11 mouse cellular contexts compared by ENCODE assay signal in the genomic region with DNA sequence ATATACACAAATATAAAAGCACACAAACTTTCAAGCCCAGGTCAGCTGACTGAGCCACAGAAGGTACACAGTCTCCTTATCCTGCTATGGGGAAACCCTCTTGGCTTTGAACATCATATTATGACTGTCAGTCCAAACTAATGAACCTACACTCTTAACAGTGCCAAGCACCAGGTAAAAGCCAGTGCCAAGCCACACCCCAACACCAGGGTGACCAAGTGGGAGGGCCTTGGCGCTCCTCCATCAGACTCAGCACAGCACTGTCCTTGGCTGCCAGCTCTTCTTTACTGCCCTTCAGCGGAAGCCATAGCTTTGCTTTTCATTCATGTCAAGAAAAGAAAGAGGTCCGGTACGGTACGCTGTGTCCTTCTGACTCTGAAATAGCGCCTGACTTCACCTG. TPM values are rescaled to one million over a fixed set of nuclear protein-coding genes. Genes with fewer than 3 reads are reported as not detected.
DNase-seq lines count a peak whose midpoint lies in the region; ATAC-seq and TF ChIP-seq lines count a peak whose summit lies in the region.
"Had no signal": no experiment of that assay in that cellular context is flagged by ENCODE, and none has a peak within 500 bp of the region (broad histone marks: within the 10 kb centered on the region; RNA-seq: fewer than 3 reads in every experiment).

No protein-coding gene starts in this region.

- H3K9me3 ChIP-seq in hindbrain, embryonic 13.5 days, result no peaks in the 10 kb centered on the region
- no peaks in the 10 kb centered on the region for H3K9me3 ChIP-seq in hindbrain, embryonic 11.5 days (ENCODE audit: control insufficient read depth, low read length)
- H3K9me3 ChIP-seq in forebrain, embryonic 14.5 days (replicated peaks; ENCODE audit: control insufficient read depth, low read length), result no peaks in the 10 kb centered on the region
- H3K9me3 ChIP-seq: embryonic facial prominence, embryonic 13.5 days; stomach, embryonic 15.5 days had no signal

- TF ChIP-seq POLR2A in small intestine, adult 2 months (IDR thresholded peaks at IDR 0.05; ENCODE audit: low read depth, low read length), result no peak

- WGBS in hindbrain, embryonic 13.5 days, result 83% methylated on average over 6 of the region's 6 CpGs
- WGBS in hindbrain, embryonic 11.5 days, result 97% methylated on average over 6 of the region's 6 CpGs
- 65% methylated on average over 6 of the region's 6 CpGs for WGBS in forebrain, embryonic 14.5 days
- 17% methylated on average over 6 of the region's 6 CpGs for WGBS in small intestine, adult 2 months

- H3K4me2 ChIP-seq in hindbrain, embryonic 13.5 days, result no peak overlapping the region
- H3K4me2 ChIP-seq in hindbrain, embryonic 11.5 days (replicated peaks; ENCODE audit: low read depth, low read length), result no peak overlapping the region
- H3K4me2 ChIP-seq in forebrain, embryonic 14.5 days (ENCODE audit: low read length), result peak overlapping the region; percentile 2; the same call in 1 of the 2 replicates
- H3K4me2 ChIP-seq: embryonic facial prominence, embryonic 13.5 days; lung, embryonic 14.5 days; stomach, embryonic 15.5 days had no signal

- H3K27me3 ChIP-seq in hindbrain, embryonic 13.5 days, result no peaks in the 10 kb centered on the region
- H3K27me3 ChIP-seq in hindbrain, embryonic 11.5 days (ENCODE audit: control insufficient read depth, insufficient read depth, low read length), result no peaks in the 10 kb centered on the region
- H3K27me3 ChIP-seq in forebrain, embryonic 14.5 days (replicated peaks; ENCODE audit: control insufficient read depth, insufficient read depth, low read length), result no peaks in the 10 kb centered on the region
- no peaks in the 10 kb centered on the region for H3K27me3 ChIP-seq in small intestine, adult 2 months (ENCODE audit: control insufficient read depth, insufficient read depth, low read length)
- H3K27me3 ChIP-seq: embryonic facial prominence, embryonic 13.5 days; stomach, embryonic 15.5 days had no signal

- H3K27ac ChIP-seq in hindbrain, embryonic 13.5 days, result no peak overlapping the region
- no peak overlapping the region for H3K27ac ChIP-seq in hindbrain, embryonic 11.5 days (ENCODE audit: low read depth, low read length)
- H3K27ac ChIP-seq in forebrain, embryonic 14.5 days (ENCODE audit: low read depth, low read length), result no peak overlapping the region
- H3K27ac ChIP-seq in small intestine, adult 2 months (ENCODE audit: insufficient read depth, low read depth, low read length), result peak overlapping the region; percentile 7; the same call in 1 of the 2 replicates
- H3K27ac ChIP-seq: embryonic facial prominence, embryonic 13.5 days; stomach, embryonic 15.5 days had no signal

- no peak overlapping the region for H3K4me3 ChIP-seq in hindbrain, embryonic 13.5 days
- H3K4me3 ChIP-seq in hindbrain, embryonic 11.5 days (ENCODE audit: low read depth, low read length), result no peak overlapping the region
- H3K4me3 ChIP-seq in forebrain, embryonic 14.5 days (ENCODE audit: low read depth, low read length), result no peak overlapping the region
- H3K4me3 ChIP-seq in small intestine, adult 2 months (ENCODE audit: low read depth, low read length), result peak overlapping the region; percentile 40
- H3K4me3 ChIP-seq: embryonic facial prominence, embryonic 13.5 days; stomach, embryonic 15.5 days had no signal

- H3K9ac ChIP-seq in hindbrain, embryonic 13.5 days, result no peak overlapping the region
- H3K9ac ChIP-seq in hindbrain, embryonic 11.5 days (ENCODE audit: low read depth, low read length), result no peak overlapping the region
- no peak overlapping the region for H3K9ac ChIP-seq in forebrain, embryonic 14.5 days (ENCODE audit: low read length)
- H3K9ac ChIP-seq: embryonic facial prominence, embryonic 13.5 days; lung, embryonic 14.5 days; stomach, embryonic 15.5 days had no signal

- peak; percentile 32; the same call in 1 of the 2 replicates for ATAC-seq in hindbrain, embryonic 13.5 days (ENCODE audit: low FRiP score)
- ATAC-seq in hindbrain, embryonic 11.5 days (ENCODE audit: low FRiP score), result no peak
- ATAC-seq in forebrain, embryonic 14.5 days, result peak; percentile 87

- H3K4me1 ChIP-seq in hindbrain, embryonic 13.5 days (replicated peaks), result peaks cover 4% of the 10 kb centered on the region
- H3K4me1 ChIP-seq in hindbrain, embryonic 11.5 days (replicated peaks; ENCODE audit: control insufficient read depth, insufficient read depth, low read length), result no peaks in the 10 kb centered on the region
- peaks cover 8% of the 10 kb centered on the region for H3K4me1 ChIP-seq in forebrain, embryonic 14.5 days (ENCODE audit: control insufficient read depth, insufficient read depth, low read length)
- H3K4me1 ChIP-seq in small intestine, adult 2 months (ENCODE audit: control insufficient read depth, insufficient read depth, insufficient read length, low read length), result peaks cover 5% of the 10 kb centered on the region
- H3K4me1 ChIP-seq: stomach, embryonic 15.5 days had no signal

- no peak for DNase-seq in hindbrain, embryonic 11.5 days (ENCODE audit: low spot score)
- DNase-seq in adrenal gland, adult 8-10 months, result peak; percentile 88
- peak; percentile 73 for DNase-seq in forebrain, embryonic 14.5 days (ENCODE audit: low spot score)
- DNase-seq in kidney, adult 8-10 months, result peak; percentile 91 to 96
- no peak for DNase-seq in frontal cortex, postnatal 14 days (ENCODE audit: low spot score in 2 of 2)
- no peak for DNase-seq in thymus, postnatal 4 days
- DNase-seq: lung, embryonic 14.5 days had no signal

- no peaks in the 10 kb centered on the region for H3K36me3 ChIP-seq in hindbrain, embryonic 13.5 days
- H3K36me3 ChIP-seq in hindbrain, embryonic 11.5 days (ENCODE audit: control insufficient read depth, insufficient read depth, low read length), result no peaks in the 10 kb centered on the region
- H3K36me3 ChIP-seq in forebrain, embryonic 14.5 days (ENCODE audit: control insufficient read depth, insufficient read depth, low read length), result no peaks in the 10 kb centered on the region
- H3K36me3 ChIP-seq in small intestine, adult 2 months (ENCODE audit: control insufficient read depth, insufficient read depth, low read length), result no peaks in the 10 kb centered on the region
- H3K36me3 ChIP-seq: embryonic facial prominence, embryonic 13.5 days; stomach, embryonic 15.5 days had no signal

- no peak for TF ChIP-seq CTCF in small intestine, adult 2 months (IDR thresholded peaks at IDR 0.05; ENCODE audit: extremely low read depth, insufficient read length, insufficient replicate concordance, low read depth, low read length)

RNA-seq across cellular contexts. Expression of a gene that starts 51.8 kb away (rescaled TPM):
- polyA plus RNA-seq in hindbrain, embryonic 13.5 days (2015; fragmentation: Nextera tagmentation; extraction: Ambion mirVana), result 30.1 and 31.4 TPM in 2 replicates
- 40.2 and 54.7 TPM in 2 replicates for polyA plus RNA-seq in hindbrain, embryonic 11.5 days (2014; fragmentation: Nextera tagmentation; extraction: Ambion mirVana)
- total RNA-seq in adrenal gland, adult 8-10 months (2022), result 100 to 1,000 TPM in 3 of 4 experiments, 10 to 100 TPM in 1; 98.3 to 124 (median 123) TPM
- 7.2 and 15.8 TPM in 2 replicates for polyA plus RNA-seq in forebrain, embryonic 14.5 days (2014; fragmentation: Nextera tagmentation; extraction: Ambion mirVana)
- polyA plus RNA-seq in small intestine, adult 2 months (2012; rRNA removed), result 6.9 and 20.5 TPM in 2 replicates

Comparison
In these comparisons a context has a peak if more than half of its experiments do, and no peak if none do; other contexts are left out.
1. DNase-seq: peak in adrenal gland, adult 8-10 months (single experiment), forebrain, embryonic 14.5 days (single experiment) and kidney, adult 8-10 months (2 of 2); none in hindbrain, embryonic 11.5 days (single experiment), frontal cortex, postnatal 14 days (0 of 2) and thymus, postnatal 4 days (single experiment).